Mouse (Mus musculus) ES-E14 (cell line): ENCODE data around the gene Rps3a1. TPM values are rescaled to one million over a fixed set of nuclear protein-coding genes. Genes with fewer than 3 reads are reported as not detected.

Experiments used
- DNase-seq: peaks from one replicate; pipeline ENCODE4 v3.0.0-alpha.2; 2013; ENCODE audit warnings: low read depth, low spot score
- H3K27ac ChIP-seq: 2 replicates; pipeline ENCODE4 v1.5.1; 2012; ENCODE audit warnings: low read depth, mild to moderate bottlenecking, low read length, moderate library complexity, mixed read lengths; ENCODE audit not compliant: poor library complexity, insufficient read depth, severe bottlenecking
- H3K36me3 ChIP-seq: 2 replicates; pipeline ENCODE4 v1.6.1; 2012; ENCODE audit warnings: mild to moderate bottlenecking, low read length, moderate library complexity, mixed read lengths; ENCODE audit not compliant: control insufficient read depth, poor library complexity, insufficient read depth, severe bottlenecking
- H3K4me1 ChIP-seq, 2 experiments: fragments of 150-350 bp in 1 of 2; sonication (generic) in 1 of 2; 2 replicates each; pipeline ENCODE4 v1.6.1; 2012; ENCODE audit warnings: low read length in 2 of 2, mild to moderate bottlenecking in 1 of 2, mixed read lengths in 1 of 2; ENCODE audit not compliant: control insufficient read depth in 2 of 2, insufficient read depth in 2 of 2, poor library complexity in 1 of 2
- H3K4me3 ChIP-seq, 2 experiments: fragments of 150-350 bp in 1 of 2; sonication (generic) in 1 of 2; 2 replicates each; pipeline ENCODE4 v1.5.1; 2012; ENCODE audit warnings: low read length in 2 of 2, low read depth in 1 of 2, mild to moderate bottlenecking in 1 of 2, mixed read lengths in 1 of 2; ENCODE audit not compliant: insufficient read depth in 1 of 2, poor library complexity in 1 of 2, severe bottlenecking in 1 of 2
- H3K9ac ChIP-seq: 2 replicates; pipeline ENCODE4 v1.6.1; 2012; ENCODE audit warnings: low read depth, mild to moderate bottlenecking, low read length, mixed read lengths; ENCODE audit not compliant: poor library complexity, insufficient read depth, severe bottlenecking
- H3K9me3 ChIP-seq: fragments of 150-350 bp; sonication (generic); 2 replicates; pipeline ENCODE4 v1.6.1; 2012; ENCODE audit warnings: low read depth, mild to moderate bottlenecking, low read length; ENCODE audit not compliant: control insufficient read depth, insufficient read depth
- CHD2 ChIP-seq: IDR thresholded peaks from 2 replicates; pipeline ENCODE4 v1.6.1; 2014; ENCODE audit warnings: mild to moderate bottlenecking, low read depth, low read length, inconsistent platforms
- HCFC1 ChIP-seq: IDR thresholded peaks from 2 replicates; pipeline ENCODE4 v1.6.1; 2012; ENCODE audit warnings: low read length, inconsistent platforms, borderline replicate concordance; ENCODE audit not compliant: insufficient read depth
- MAFK ChIP-seq: IDR thresholded peaks from 2 replicates; pipeline ENCODE4 v1.6.1; 2014; ENCODE audit warnings: mild to moderate bottlenecking, low read depth, low read length, inconsistent platforms; ENCODE audit not compliant: insufficient read depth
- ZC3H11A ChIP-seq: IDR thresholded peaks from 2 replicates; pipeline ENCODE4 v1.6.1; 2012; ENCODE audit warnings: low read depth, mild to moderate bottlenecking, inconsistent platforms, low read length, borderline replicate concordance
- ZNF384 ChIP-seq: IDR thresholded peaks from 2 replicates; pipeline ENCODE4 v1.6.1; 2012; ENCODE audit warnings: low read depth, low read length, inconsistent platforms
- in situ Hi-C, 2 experiments: fragments of 600-800 bp; cut with MboI; formaldehyde crosslinking; loops; one replicate each; pipeline ENCODE4 v1.15.1; 2025; ENCODE audit warnings: low sequenced_read_pairs in 2 of 2, inconsistent platforms in 1 of 2; ENCODE audit not compliant: unreplicated experiment in 2 of 2
- total RNA-seq: library from RNA; depleted of rRNA; stranded (reverse); fragments of 300-350 nt; gene quantifications from 2 replicates; pipeline ENCODE4 v1.2.3, GENCODE M21; 2012

Gene Rps3a1
- total RNA-seq, 1 experiment = 665 TPM

DNA sequence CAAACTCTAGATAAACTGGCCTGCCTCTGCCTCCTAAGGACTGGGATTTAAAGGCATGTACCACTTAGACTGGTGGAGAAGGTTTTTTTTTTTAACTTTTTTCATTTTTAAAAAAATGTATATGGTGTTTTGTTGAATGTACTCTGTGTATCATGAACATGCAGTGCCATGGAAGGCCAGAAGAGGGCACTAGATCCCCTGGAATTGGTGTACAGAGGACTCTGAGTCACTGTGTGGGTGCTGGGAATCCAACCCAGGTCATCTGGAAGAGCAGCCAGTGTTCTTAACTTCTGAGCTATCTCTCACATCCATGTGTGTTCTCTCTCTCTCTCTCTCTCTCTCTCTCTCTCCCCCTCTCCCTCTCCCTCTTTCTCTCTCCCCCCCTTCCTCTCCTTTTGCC, 20.3 kb downstream of the Rps3a1 start:
- no peak overlapping the region for H3K4me3 ChIP-seq
- H3K9ac ChIP-seq = no peak overlapping the region
- peaks cover 4% of the 10 kb centered on the region for H3K36me3 ChIP-seq
- peaks cover 0 to 2% of the 10 kb centered on the region in 2 experiments; a peak in 1 of 4 replicates for H3K4me1 ChIP-seq
- no peaks in the 10 kb centered on the region for H3K9me3 ChIP-seq
- in situ Hi-C loops = loop anchor here in 1 of 2 experiments (25.0 kb wide), 1 partner anchor 410 kb away; no protein-coding TSS in a partner anchor
- H3K27ac ChIP-seq = no peak overlapping the region
- TF ChIP-seq CHD2 (no peak), ZNF384 (no peak), ZC3H11A (no peak), HCFC1 (no peak), MAFK (no peak)
- no peak for DNase-seq

DNA sequence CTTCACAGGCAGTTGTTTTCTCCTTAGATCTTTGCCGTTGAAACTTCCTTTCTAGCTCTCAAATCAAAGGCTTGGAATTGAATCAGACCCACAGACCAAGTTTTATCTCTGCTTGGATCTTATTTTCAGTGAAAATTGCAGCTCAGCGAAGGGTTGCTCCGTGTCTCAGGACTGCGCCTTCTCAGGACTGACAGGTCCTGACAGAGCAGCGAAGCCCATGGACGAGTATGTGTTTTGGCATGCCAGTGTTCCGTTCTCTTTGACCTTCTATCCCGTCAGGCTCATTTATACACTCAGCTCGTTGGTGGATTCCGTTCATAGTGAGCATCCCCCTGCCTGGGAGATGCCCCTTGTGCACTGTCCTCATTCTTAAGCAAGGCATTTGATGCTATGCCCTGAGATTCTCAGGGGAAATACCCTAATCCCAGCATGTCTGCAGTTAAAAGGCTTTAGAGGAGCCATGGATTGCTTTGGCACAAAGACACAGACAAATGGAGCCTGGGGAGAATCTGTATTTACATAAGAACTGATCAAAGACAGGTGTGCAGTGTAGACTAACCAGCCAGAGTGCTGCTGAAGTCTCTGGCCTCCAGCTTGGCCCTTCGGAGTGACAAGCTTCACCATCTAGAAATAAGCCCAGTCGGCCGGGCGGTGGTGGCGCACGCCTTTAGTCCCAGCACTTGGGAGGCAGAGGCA, 23.1 kb downstream of the Rps3a1 start:
- no peak overlapping the region for H3K9ac ChIP-seq
- H3K27ac ChIP-seq = no peak overlapping the region
- no peak for DNase-seq

DNA sequence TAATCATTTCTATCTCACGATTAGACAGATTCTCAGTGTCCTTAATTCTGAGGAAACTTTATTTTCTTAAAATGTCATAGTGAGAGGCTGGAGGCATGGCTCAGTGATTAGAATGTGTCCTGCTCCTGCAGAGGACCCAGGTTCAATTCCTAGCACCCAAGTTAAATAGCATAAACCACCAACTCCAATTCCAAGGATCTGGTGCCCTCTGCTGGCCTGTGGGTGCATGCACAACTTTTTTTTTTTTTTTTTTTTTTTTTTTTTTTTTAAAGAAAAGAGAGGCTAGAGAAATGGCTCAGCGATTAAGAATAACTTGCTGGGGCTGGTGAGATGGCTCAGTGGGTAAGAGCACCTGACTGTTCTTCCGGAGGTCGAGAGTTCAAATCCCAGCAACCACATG, 25.6 kb downstream of the Rps3a1 start:
- H3K4me1 ChIP-seq = peaks cover 0 to 2% of the 10 kb centered on the region in 2 experiments; a peak in 1 of 4 replicates
- in situ Hi-C loops = loop anchor here in 1 of 2 experiments (25.0 kb wide), 1 partner anchor 405 kb away; no protein-coding TSS in a partner anchor
- TF ChIP-seq ZC3H11A (peak; percentile 62; the same call in 1 of the 2 replicates), MAFK (no peak), ZNF384 (peak; percentile 98), CHD2 (no peak), HCFC1 (no peak)
- no peak overlapping the region for H3K27ac ChIP-seq
- DNase-seq = no peak
- H3K4me3 ChIP-seq = no peak overlapping the region
- H3K9me3 ChIP-seq = no peaks in the 10 kb centered on the region
- peaks cover 3% of the 10 kb centered on the region for H3K36me3 ChIP-seq
- no peak overlapping the region for H3K9ac ChIP-seq

More for the DNA sequence above, 23.1 kb downstream of the Rps3a1 start:
- Histone ChIP-seq H3K9me3 (no peaks in the 10 kb centered on the region), H3K36me3 (peaks cover 5% of the 10 kb centered on the region), H3K4me1 (peaks cover 0 to 2% of the 10 kb centered on the region in 2 experiments; a peak in 1 of 4 replicates), H3K4me3 (no peak overlapping the region)
- no peak for TF ChIP-seq CHD2
- no peak for TF ChIP-seq MAFK
- TF ChIP-seq ZC3H11A = no peak
- TF ChIP-seq ZNF384 = no peak
- no peak for TF ChIP-seq HCFC1
- in situ Hi-C loops = loop anchor here in 1 of 2 experiments (25.0 kb wide), 1 partner anchor 407 kb away; no protein-coding TSS in a partner anchor

DNA sequence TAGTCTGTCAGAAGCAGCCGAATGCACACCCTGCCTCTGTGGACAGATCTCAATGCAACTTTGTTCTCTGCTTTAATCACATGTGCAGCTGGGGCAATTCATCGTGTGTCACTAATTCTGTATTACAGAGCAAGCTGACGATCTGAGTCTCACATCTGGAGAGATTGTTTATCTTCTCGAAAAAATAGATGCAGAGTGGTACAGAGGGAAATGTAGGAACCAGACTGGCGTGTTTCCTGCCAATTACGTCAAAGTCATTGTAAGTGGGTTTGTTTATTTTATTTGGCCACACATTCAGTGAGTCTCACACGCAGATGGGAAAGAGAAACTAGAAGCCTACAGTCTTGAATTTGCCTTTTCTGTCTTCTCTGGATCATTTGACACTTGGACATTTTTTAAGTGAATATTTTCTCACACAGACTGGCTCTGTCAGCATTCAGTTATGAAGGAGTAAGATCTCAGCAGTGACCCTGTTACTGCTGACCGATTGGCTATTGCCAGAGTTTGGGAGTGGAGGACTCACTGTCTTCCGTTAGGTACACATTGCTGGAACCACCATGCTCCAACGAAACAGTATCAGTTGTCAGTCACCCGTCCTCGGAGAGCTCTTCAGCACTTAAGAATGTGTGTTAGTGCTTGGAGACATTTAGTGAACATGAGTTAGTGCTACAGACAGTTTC, 27.7 kb downstream of the Rps3a1 start:
- H3K4me3 ChIP-seq = no peak overlapping the region
- H3K4me1 ChIP-seq = peaks cover 0 to 2% of the 10 kb centered on the region in 2 experiments; a peak in 1 of 4 replicates
- TF ChIP-seq MAFK = no peak
- TF ChIP-seq CHD2 = no peak
- no peak for TF ChIP-seq ZNF384
- TF ChIP-seq ZC3H11A = no peak
- H3K27ac ChIP-seq = no peak overlapping the region
- no peaks in the 10 kb centered on the region for H3K9me3 ChIP-seq
- H3K36me3 ChIP-seq = peaks cover 3% of the 10 kb centered on the region
- no peak overlapping the region for H3K9ac ChIP-seq
- DNase-seq = no peak
- in situ Hi-C loops = loop anchor here in 1 of 2 experiments (25.0 kb wide), 1 partner anchor 402 kb away; no protein-coding TSS in a partner anchor
